Mouse (Mus musculus): ENCODE results near the gene Ano6.
"Not testable (repeated sequence)": the region's sequence is repeated elsewhere in the genome, so short reads cannot be mapped to it uniquely, and the experiment has no call there.

The Ano6 gene

GRCm38 (mm10) chr15:95826516-95826915, 35.9 kb downstream of the Ano6 start:
- DNase-seq (ENCODE audit: extremely low read depth, low read depth): no peak

GRCm38 (mm10) chr15:95827465-95827971, 36.9 kb downstream of the Ano6 start:
- DNase-seq (ENCODE audit: extremely low read depth, low read depth): no peak

- DNase-seq (ENCODE audit: extremely low read depth, low read depth): not testable (repeated sequence)
These were observed 37.5 kb downstream of the Ano6 start for GRCm38 (mm10) chr15:95828018-95828646.

- DNase-seq (ENCODE audit: extremely low read depth, low read depth): no peak
These were observed 38.1 kb downstream of the Ano6 start for GRCm38 (mm10) chr15:95828647-95829254.

GRCm38 (mm10) chr15:95829553-95830205, 39.0 kb downstream of the Ano6 start:
- DNase-seq (ENCODE audit: extremely low read depth, low read depth): no peak

- DNase-seq (ENCODE audit: extremely low read depth, low read depth): no peak
These were observed 39.5 kb downstream of the Ano6 start for GRCm38 (mm10) chr15:95830206-95830560.

GRCm38 (mm10) chr15:95833292-95833691, 42.6 kb downstream of the Ano6 start:
- DNase-seq (ENCODE audit: extremely low read depth, low read depth): no peak

GRCm38 (mm10) chr15:95836077-95836476, 45.4 kb downstream of the Ano6 start:
- DNase-seq (ENCODE audit: extremely low read depth, low read depth): no peak

- DNase-seq (ENCODE audit: extremely low read depth, low read depth): no peak
These were observed 46.2 kb downstream of the Ano6 start for GRCm38 (mm10) chr15:95836646-95837434.

- DNase-seq (ENCODE audit: extremely low read depth, low read depth): no peak
These were observed 46.9 kb downstream of the Ano6 start for GRCm38 (mm10) chr15:95837570-95837969.

GRCm38 (mm10) chr15:95838171-95839020, 47.8 kb downstream of the Ano6 start:
- no peak for DNase-seq (ENCODE audit: extremely low read depth, low read depth)

- DNase-seq (ENCODE audit: extremely low read depth, low read depth): no peak
These were observed 49.1 kb downstream of the Ano6 start for GRCm38 (mm10) chr15:95839789-95840188.

GRCm38 (mm10) chr15:95843183-95843949, 52.7 kb downstream of the Ano6 start:
- DNase-seq (ENCODE audit: extremely low read depth, low read depth): no peak

- DNase-seq (ENCODE audit: extremely low read depth, low read depth): no peak
These were observed 53.8 kb downstream of the Ano6 start for GRCm38 (mm10) chr15:95844412-95844811.

- DNase-seq (ENCODE audit: extremely low read depth, low read depth): no peak
These were observed 55.5 kb downstream of the Ano6 start for GRCm38 (mm10) chr15:95846102-95846501.

GRCm38 (mm10) chr15:95848493-95849064, 57.9 kb downstream of the Ano6 start:
- peak; percentile 40 for DNase-seq (ENCODE audit: extremely low read depth, low read depth)

GRCm38 (mm10) chr15:95849513-95850411, 59.1 kb downstream of the Ano6 start:
- peak; percentile 82 for DNase-seq (ENCODE audit: extremely low read depth, low read depth)

- DNase-seq (ENCODE audit: extremely low read depth, low read depth): peak; percentile 92
These were observed 59.9 kb downstream of the Ano6 start for GRCm38 (mm10) chr15:95850546-95850945.

Data from MEL-GATA-1-ER (cell line).